Mouse (Mus musculus) erythroblast, embryonic 14.5 days (primary cell): ENCODE measurements around the gene Pmf1.

ENCODE experiments used
- GATA1 ChIP-seq: IDR thresholded peaks from 2 replicates; pipeline ENCODE4 v1.6.1; 2012; ENCODE audit warnings: low read length, inconsistent platforms, mixed read lengths
- TAL1 ChIP-seq: IDR thresholded peaks from 3 replicates; pipeline ENCODE4 v1.6.1; 2012; ENCODE audit warnings: low read length, inconsistent platforms, mixed read lengths

- TF ChIP-seq GATA1 (no peak), TAL1 (no peak)
These were observed 5.5 kb upstream of the Pmf1 start for GRCm38 (mm10) chr3:88415668-88416067.
